Mouse (Mus musculus) CD4-positive, CD25-positive, alpha-beta regulatory T cell, adult 4 months (primary cell): ENCODE data around the gene Camta2. TPM values are rescaled to one million over a fixed set of nuclear protein-coding genes. Genes with fewer than 3 reads are reported as not detected.
A peak's percentile ranks its signal among the peaks of the same experiment; 100 is the strongest.

Experiments used
- ATAC-seq: one replicate; pipeline ENCODE4 v1.8.0; 2017
- polyA plus RNA-seq, 2 experiments: library from polyadenylated mRNA; unstranded; fragments of 100-300 nt; shearing (Covaris generic); gene quantifications; one replicate each; pipeline ENCODE4 v1.2.1; 2017

The Camta2 gene
- polyA plus RNA-seq: 10 to 100 TPM; 12.2 to 15.8 TPM

GRCm38 (mm10) chr11:70687601-70688199 lies at the start of gene Camta2:
Camta2 (minus strand) TSS chr11:70688105.
- peak; percentile 79 for ATAC-seq

DNA sequence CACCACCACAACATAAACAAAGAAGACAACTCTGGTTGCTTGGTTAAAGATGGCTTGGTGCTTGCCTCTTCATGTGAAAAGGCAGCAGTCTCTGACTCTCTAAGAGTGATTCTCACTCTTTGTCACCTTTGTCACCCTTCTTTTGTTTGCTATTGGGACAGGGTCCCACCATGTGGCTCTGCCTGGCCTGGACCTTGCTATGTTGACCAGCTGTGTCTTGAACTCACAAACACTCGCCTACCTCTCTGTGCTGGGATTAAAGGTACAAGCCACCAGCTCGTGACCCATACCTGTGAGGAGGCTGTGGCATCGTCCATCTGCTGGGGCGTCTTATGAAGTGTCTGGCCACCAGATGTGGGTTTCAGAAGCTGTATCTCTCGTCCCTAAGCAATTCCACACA lies 45.4 kb upstream of the Camta2 start:
- no peak for ATAC-seq

GRCm38 (mm10) chr11:70731178-70731577 lies 43.3 kb upstream of the Camta2 start:
- no peak for ATAC-seq

GRCm38 (mm10) chr11:70730427-70731038 lies 42.6 kb upstream of the Camta2 start:
- no peak for ATAC-seq

- no peak for ATAC-seq
These were observed 39.5 kb upstream of the Camta2 start for GRCm38 (mm10) chr11:70727385-70727784.

DNA sequence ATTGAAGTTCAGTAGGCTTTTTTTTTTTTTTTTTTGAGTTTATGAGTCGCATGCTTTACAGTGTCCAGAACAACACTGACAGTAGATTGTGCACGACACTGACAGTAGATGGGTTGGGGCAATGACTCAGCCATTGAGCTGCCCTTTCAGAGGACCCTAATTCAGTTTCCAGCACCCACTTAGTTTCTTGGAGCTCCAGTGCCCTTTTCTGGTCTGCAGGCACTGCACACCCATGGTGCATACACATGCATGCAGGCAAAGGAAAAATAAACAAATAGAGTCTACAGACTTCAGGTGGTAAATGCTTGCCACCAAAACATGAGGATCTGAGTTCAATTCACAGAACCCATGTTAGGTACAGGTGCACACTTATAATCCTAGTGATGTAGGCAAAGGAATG lies 38.7 kb upstream of the Camta2 start:
- no peak for ATAC-seq

DNA sequence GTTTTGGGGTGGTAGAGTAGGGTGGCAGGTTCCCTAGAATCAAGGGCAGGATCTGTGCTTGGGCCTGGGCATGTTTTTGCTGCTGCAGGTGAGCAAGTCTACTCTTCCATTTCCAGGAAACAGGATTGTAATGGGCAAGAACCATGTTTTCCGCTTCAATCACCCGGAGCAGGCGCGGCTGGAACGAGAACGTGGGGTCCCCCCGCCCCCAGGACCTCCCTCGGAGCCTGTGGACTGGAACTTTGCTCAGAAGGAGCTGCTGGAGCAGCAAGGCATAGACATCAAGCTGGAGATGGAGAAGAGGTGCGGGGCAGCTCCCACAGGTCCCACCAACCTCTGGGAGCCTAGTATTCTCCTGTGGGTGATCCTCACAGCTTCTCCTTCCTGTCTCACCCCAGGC lies 36.8 kb upstream of the Camta2 start:
- ATAC-seq: no peak

- ATAC-seq: no peak
These were observed 33.2 kb upstream of the Camta2 start for GRCm38 (mm10) chr11:70721072-70721471.

DNA sequence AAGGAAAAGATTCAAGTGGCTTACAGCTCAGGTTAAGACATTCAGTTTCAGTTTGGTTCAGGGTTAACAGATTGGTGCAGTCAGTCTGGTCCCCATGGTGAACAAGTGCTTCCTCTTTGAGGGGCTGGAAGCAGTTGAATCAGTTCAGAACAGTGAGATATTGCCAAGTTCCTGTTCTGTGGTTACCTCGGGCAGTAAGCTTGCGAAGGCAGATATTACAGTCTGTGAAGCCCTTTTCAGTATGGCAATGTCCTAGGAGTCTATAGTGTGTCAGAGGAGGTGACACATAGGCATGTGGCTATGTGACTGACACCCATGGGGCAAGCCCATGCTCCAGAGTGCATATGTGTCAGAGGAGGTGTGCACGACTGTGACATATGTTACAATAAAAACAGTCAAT lies 32.7 kb upstream of the Camta2 start:
- no peak for ATAC-seq

DNA sequence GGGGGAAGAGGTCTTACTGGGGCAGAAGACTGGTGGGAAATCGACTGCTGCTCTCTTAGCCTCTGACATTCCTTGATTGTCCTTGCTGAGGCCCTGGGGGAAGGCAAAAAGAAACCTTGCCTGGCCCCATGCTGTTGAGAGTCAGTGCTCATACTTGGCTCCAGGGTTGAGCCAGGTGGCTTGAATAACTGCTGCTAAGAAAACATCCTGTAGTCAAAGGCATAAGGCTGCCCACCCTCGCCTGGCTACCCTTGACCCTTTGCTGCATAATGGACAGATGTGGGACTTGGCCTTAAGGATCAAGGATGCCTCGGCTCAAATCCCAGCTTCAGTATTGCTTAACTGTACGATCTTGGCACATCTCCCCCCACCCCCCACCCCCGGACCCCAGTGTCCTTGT lies 30.6 kb upstream of the Camta2 start:
- no peak for ATAC-seq

DNA sequence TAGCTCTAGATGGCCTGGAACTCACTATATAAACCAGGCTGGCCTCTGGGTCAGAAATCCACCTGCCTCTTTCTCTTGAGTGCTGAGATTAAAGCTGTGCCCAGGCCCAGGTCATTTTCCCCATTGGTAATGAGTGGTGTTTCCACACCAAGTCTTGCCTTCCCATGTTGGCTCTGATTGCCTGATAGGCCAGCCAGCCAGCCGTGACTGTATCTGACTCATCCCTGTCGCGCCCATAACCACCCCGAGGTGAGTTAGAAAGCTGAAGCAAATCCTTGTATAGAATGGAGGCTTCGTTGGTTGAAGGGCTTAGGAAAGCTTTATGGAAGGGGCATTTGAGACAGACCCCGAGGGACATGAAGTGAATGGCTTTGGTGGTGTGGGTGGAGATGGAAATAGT lies 27.9 kb upstream of the Camta2 start:
- no peak for ATAC-seq

GRCm38 (mm10) chr11:70713222-70713621 lies 25.3 kb upstream of the Camta2 start:
- no peak for ATAC-seq

DNA sequence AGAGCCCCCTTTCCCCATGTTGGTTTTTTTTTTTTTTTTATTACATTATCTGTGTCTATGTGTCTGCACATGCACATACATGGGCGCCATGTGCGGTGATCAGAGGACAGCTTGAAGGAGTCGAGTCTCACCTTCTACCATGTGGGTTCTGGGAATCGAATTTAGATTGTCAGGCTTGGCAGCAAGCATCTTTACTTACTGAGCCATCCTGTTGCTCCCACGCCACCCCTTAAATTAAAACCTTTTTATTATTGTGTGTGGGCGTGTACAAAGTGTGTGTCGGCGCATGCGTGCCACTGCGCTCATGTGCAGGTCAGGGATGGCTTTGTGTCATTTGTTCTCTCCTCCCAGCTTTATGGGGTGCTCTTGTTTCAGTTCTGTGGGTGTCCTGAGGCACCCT lies 23.1 kb upstream of the Camta2 start:
- ATAC-seq: no peak

DNA sequence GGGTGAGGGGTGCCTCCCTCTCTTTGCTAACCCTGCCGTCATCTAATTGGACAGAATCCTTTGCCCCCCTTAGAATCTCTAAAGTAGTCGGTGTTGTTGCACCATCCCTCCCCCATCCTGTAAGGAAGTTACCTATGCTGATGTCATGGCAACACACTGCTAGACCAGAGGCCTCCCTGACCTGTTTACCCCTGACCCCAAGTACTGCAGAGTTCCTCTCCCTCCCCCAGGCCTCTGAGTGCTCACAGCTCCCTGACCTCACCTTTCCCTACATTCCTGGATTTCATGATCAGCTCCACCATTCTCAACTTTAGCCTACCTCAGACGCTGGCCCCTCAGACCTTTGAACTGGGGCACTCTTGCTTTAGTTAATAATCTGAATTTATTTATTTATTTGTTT lies 18.2 kb upstream of the Camta2 start:
- ATAC-seq: no peak

DNA sequence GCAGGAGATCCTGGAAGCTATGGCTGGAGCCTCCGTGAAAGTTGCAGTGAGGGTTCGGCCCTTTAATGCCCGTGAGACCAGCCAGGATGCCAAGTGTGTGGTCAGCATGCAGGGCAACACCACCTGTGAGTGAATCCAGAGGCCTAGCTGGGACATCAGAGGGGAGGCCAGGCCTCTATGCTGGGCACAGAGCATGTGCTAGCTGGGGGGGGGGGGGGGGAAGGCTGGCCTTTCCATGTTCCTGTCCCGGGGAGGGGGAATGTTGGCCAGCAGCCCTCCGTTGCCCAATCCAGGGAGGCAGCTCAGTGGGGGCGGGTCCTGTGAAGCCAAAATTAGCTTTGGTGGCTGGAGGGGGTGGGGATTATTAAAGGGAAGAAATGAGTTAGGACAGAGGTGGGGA lies 14.9 kb upstream of the Camta2 start:
- no peak for ATAC-seq

GRCm38 (mm10) chr11:70701984-70702733 lies 14.3 kb upstream of the Camta2 start:
- ATAC-seq: no peak

GRCm38 (mm10) chr11:70701221-70701955 lies 13.5 kb upstream of the Camta2 start:
- ATAC-seq: no peak

GRCm38 (mm10) chr11:70700613-70701012 lies 12.7 kb upstream of the Camta2 start:
- peak; percentile 37 for ATAC-seq

- peak; percentile 98 for ATAC-seq
These were observed 12.0 kb upstream of the Camta2 start, which contains the start of the genes Inca1 and Kif1c for GRCm38 (mm10) chr11:70699722-70700556. Inca1 (minus strand) TSS chr11:70700155. Kif1c (plus strand) TSS chr11:70700548.

- ATAC-seq: no peak
These were observed 11.1 kb upstream of the Camta2 start for GRCm38 (mm10) chr11:70699051-70699450.

DNA sequence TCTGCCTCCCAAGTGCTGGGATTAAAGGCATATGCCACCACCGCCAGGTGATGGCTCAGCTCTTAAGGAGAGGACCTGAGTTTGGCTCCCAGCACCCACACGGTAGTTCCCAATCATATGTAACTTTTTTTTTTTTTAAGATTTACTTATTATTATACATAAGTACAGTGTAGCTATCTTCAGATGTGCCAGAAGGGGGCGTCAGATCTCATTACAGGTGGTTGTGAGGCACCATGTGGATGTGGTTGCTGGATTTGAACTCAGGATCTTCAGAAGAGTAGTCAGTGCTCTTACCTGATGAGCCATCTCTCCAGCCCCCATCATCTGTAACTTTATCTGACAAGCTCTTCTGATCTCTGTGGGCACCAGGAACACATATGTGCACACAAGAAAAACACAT lies 9.5 kb upstream of the Camta2 start:
- no peak for ATAC-seq

DNA sequence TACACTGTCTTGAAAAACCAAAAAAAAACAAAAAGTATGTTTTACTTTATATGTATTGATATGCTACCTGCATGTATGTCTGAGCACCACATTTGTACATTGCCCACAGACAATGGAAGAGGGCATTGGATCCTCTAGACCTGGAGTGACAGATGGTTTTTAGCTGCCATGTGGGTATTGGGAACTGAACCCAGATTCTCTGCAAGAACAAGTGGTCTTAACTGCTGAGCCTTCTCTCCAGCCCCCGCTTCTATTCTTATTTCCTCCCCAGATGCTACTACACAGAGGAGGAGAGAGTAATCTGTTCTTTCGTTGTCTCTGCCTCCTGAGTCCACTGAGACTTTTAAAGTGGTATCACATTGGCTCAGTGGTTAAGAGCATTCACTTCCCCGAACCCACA lies 5.6 kb upstream of the Camta2 start:
- no peak for ATAC-seq
